Mouse (Mus musculus) thymus, postnatal 4 days (tissue): ENCODE data around the gene Herc3.
"Not testable (repeated sequence)": the region's sequence is repeated elsewhere in the genome, so short reads cannot be mapped to it uniquely, and the experiment has no call there.

Source experiments
- DNase-seq: peaks from one replicate; pipeline ENCODE4 v3.0.0; 2021

The Herc3 gene

DNA sequence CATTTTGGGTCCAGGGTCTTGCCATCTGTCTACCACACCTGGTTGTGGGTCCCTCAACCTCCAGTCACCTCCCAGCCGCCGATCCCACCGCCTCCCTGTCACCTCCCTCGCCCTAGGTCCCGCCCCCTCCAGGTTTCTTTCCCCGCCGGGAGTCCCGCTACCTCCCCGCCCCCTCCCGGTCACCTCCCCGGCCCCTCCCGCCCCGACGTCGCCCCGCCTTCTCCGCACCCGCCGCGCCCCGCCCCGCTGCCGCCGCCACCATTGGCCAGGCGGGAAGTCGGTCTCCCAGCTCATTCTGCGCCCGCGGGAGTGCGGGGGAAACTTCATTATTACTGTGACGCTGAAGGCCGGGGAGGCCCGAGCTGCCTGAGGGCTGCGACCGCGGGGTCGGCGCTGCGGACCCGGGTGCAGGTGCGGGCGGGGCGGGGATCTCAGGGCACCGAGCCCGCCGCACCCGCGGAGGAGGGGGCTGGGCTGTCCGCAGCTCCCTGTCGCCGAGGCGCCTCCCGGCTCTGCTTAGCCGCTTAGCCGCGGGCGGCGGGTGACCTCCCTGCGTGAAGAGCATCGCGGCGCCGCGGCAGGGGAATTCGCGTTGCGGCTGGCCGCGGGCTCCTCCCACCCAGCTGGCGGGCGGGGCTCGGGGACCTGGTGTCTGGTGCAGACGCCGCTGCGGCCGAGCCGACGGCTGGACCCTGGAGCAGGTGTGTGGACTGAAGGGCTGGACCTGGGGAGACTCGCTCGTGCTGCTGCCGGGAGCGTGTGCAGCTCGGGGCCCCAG is at the start of gene Herc3:
Herc3 (plus strand) TSS at position 234 of the 778 bp plus-strand sequence.
- DNase-seq, result peak; percentile 93

GRCm38 (mm10) chr6:58801394-58801793 is 29.9 kb upstream of the Herc3 start:
- no peak for DNase-seq

DNA sequence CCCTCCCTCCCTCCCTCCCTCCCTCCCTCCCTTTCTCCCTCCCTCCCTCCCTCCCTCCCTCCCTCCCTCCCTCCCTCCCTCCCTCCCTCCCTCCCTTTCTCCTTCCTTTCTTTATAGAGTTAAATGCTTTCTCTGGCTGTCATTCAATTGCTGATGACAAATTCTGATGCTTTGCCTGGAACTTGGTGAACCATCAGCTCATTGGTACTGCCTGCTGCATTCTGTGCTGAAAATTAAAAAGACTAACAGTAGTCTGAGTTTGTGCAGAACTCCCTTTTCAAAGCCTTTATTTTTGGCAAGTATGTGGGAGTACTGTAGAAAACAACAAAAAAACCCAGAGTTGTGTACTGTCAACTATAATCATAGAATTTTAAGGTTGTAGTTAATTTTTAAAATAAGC is 16.9 kb upstream of the Herc3 start:
- no peak for DNase-seq

GRCm38 (mm10) chr6:58817037-58817436 is 14.2 kb upstream of the Herc3 start:
- DNase-seq, result not testable (repeated sequence)

GRCm38 (mm10) chr6:58825619-58826018 is 5.6 kb upstream of the Herc3 start:
- DNase-seq, result no peak

DNA sequence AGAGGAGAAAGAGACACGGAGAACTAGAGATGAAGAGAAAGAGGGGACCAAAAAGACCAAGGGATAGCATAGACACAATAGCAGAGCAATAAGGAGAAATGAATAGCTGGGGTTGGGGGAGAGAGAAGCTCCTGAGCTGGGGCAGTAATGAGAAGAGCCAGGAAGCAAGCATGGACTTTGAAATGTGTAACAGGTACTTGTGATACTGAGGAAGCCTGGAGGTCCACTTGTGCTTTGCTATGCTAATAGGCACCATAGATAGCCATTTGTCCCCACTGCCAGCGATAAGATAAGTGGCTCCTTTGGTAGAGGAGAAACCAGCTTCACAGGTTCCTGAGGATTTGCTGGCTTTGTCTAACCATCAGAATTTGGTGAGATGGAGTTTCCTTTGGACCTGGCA is 5.2 kb upstream of the Herc3 start:
- no peak for DNase-seq

- no peak for DNase-seq
Measured at GRCm38 (mm10) chr6:58828582-58828981, 2.7 kb upstream of the Herc3 start.

DNA sequence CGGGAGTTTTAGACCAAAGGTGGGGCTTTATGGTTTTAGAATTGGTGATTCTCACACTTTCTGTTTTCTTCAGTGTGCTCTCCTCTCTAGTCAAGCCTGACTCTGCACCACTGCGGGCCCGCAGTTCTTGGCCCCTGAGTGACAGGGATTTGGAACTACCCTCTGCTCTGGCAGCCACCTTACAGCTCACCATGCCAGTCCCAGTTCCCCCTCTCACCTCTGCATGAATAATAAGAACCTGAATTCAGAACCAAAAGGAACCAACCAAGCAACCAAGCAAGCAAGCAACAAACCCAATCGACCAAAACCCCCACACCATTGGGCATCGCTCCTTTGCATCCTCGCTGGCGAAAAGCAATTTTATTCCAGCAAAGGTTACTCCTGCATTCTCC is 429 bp upstream of the Herc3 start:
- peak; percentile 18 for DNase-seq

DNA sequence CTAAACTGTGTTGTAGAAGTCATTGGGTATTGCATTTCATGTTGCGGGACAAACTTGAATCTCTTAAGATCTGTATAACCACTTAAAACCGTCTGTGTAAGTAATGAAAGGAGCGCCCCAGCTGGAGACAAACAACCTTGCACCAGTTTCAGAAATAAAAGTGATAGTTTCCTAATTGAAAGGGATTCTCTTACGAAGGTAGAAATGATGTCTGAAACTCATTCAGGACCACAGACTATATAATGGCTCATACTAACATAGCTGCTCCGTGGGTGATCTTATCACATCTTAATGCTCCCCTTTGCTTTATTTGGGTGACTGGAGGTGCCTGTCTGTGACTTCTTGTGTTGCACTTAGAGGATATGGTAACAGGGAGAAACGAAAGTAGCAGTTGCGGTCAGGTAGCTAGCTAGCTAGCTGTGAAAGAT is 1.3 kb downstream of the Herc3 start:
- peak; percentile 43 for DNase-seq

- no peak for DNase-seq
Measured at GRCm38 (mm10) chr6:58834470-58834869, 3.2 kb downstream of the Herc3 start.

GRCm38 (mm10) chr6:58835591-58835990 is 4.3 kb downstream of the Herc3 start:
- DNase-seq, result no peak

DNA sequence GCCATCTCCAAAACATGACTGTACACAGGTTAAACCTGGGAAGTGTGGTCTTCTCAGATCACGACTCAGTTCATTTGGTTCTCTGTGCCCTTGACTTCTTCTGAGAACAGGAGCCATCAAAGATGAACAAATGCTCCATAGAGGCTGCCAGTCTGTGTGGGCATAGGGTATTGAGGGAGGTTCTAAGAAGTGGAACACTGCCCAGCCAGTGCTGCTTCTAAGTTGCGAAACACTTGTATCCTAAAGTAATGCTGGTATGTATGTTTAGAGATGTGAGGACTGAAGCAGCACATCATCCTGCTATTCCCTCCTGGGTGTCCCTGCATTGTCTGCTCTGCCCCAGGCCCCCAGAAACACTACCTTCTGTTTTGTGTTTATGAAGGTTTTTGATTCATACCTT is 5.2 kb downstream of the Herc3 start:
- no peak for DNase-seq

- no peak for DNase-seq
Measured at GRCm38 (mm10) chr6:58837917-58838316, 6.7 kb downstream of the Herc3 start.

GRCm38 (mm10) chr6:58841208-58841607 is 9.9 kb downstream of the Herc3 start:
- no peak for DNase-seq

DNA sequence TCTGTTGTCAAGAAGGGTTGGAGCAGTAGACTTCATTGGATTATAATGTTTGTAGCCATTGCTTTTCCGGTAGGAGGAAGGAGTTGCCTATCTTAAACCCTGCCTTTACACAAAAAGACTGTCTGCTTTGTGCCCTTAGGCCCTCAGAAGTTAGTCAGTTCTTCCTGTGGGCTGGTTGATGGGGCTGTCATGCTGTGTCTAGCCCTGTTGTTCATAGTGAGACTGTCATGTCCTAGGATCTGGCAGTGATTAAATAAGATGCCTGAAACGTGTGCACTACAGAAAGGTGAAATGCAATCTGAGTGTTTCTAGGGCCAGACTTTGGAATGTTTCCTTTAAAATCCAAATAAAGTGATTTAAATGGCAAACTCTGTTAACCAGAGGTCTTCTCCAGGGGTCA is 10.9 kb downstream of the Herc3 start:
- DNase-seq, result no peak

DNA sequence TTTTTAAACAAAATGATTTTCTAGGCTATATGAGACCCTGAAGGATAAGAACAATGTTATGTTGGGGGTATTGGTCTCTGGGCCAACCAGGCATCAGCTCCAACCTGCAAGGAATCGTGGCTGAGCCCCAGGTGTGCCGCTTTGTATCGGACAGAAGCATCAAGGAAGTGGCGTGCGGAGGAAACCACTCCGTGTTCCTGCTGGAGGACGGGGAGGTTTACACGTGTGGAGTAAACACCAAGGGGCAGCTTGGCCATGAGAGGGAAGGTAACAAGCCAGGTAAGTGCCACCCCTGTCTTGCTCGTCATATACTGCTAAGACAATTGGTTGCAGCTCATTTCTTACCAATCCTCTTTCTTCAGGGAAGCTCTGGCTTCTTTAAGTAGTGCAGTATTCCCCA is 12.3 kb downstream of the Herc3 start:
- DNase-seq, result peak; percentile 57

- peak; percentile 67 for DNase-seq
Measured at GRCm38 (mm10) chr6:58844188-58844822, 13.0 kb downstream of the Herc3 start.

- no peak for DNase-seq
Measured at GRCm38 (mm10) chr6:58846850-58847692, 15.8 kb downstream of the Herc3 start.

DNA sequence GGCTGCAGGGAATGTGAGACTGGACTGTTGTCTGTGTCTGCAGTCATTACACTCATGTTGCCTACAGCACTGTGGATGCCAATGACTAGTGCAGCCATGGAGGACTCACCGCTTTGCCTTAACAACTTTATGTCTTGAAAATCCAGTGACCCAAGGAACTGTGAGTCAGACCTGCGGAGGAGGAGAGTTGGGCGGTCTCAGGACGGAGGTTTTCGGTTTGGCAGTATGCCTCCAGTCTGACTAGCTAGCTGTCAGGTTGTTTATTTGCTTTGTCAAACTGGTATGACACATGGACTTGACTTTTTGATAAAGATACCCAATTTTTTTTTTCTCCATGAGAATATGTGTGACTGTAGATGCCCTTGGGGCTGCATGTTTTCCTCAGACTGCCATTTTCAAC is 16.6 kb downstream of the Herc3 start:
- no peak for DNase-seq

GRCm38 (mm10) chr6:58849356-58849755 is 18.1 kb downstream of the Herc3 start:
- DNase-seq, result no peak

- no peak for DNase-seq
Measured at GRCm38 (mm10) chr6:58855676-58856367, 24.6 kb downstream of the Herc3 start.

DNA sequence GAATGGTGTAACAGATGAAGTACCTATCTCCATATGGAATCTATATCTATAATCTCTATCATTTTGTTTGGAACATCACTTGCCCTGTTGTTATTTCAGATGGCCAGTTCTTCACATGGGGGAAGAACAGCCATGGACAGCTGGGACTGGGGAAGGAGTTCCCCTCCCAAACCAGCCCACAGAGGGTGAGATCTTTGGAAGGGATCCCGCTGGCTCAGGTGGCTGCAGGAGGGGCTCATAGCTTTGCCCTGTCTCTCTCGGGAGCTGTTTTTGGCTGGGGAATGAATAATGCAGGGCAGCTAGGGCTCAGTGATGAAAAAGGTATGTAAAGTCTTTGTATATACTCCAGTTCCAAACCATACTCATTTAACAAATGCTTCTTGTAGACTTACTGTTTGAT is 25.2 kb downstream of the Herc3 start:
- DNase-seq, result no peak

DNA sequence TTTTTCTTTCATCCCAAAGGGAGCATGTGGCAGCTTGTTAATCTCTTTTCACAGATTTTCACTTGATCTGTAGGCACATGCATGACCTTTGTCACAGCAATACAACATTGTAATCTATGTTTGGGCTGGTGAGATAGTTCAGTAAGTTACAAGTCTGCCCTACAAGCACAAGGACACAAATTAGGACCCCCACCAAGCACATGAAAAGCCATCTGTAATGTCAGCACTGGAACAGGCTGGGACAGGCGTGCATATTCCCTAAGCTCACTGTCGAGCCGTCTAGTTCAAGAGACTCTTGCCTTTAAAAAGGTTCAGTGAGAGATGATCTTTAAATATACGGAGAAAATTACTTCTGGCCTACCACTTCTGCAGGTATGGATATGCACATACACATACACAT is 28.3 kb downstream of the Herc3 start:
- no peak for DNase-seq
